Mouse (Mus musculus) forelimb bud, embryonic 11.5 days (tissue): ENCODE data around the gene Methig1.

Experiments used
- DNase-seq: peaks from one replicate; pipeline ENCODE4 v3.0.0-alpha.2; 2012; ENCODE audit warnings: low read depth, low spot score

Methig1 gene

DNA sequence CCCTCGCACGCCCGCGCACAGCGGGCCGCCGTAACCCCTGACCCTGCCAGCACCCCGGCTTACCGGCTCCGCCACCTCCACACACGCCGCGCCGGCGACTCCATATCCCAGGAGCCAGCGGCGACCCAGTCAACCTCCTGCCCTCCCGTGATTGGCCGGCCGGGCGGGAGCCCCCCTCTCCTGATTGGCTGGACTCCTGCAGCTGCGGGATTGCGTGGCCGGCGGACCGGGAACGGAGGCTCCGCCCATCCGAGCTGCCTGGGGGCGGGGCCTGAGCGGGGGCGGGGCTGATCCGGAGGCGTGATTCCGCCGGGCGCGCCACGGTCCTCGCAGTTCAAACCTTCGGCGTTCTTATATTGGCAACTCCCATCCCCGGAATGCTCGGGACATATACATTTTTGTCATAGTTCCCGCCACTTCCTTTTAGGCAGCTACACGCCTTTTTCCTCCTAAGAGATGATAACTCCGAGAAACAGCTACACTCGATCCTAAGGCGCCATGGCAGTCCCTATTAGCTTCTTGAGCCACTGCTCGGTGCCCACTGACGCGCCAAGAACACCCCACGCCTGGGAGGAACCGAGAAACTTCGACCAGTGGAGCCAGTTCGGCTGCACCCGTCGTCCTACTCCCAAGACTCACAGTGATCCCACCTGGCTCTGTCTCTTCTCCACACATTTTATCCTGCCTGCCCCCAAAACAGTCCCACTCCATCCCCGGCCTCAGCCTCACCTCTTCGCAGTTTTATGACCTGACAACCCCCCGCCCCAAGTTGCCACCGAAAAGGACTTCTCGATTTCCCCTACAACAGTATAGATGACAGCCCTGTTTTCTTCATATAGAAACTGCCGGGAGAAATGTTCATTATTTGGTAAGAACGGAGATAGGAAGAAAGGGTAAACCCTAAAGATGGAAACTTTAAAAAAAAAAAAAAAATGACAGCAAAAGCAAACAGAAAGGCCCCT lies 70.2 kb downstream of the Methig1 start:
- DNase-seq: peak; percentile 94

GRCm38 (mm10) chr15:100423916-100424315 lies 71.0 kb downstream of the Methig1 start:
- DNase-seq: peak; percentile 42

GRCm38 (mm10) chr15:100424396-100425122 lies 71.6 kb downstream of the Methig1 start, which contains the start of gene Slc11a2:
TSS of gene Slc11a2 (minus strand) at chr15:100425072.
- DNase-seq: peak; percentile 49

- DNase-seq: no peak
Measured at GRCm38 (mm10) chr15:100428296-100428905, 75.5 kb downstream of the Methig1 start.

GRCm38 (mm10) chr15:100429959-100430565 lies 77.1 kb downstream of the Methig1 start:
- no peak for DNase-seq

GRCm38 (mm10) chr15:100433234-100433633 lies 80.3 kb downstream of the Methig1 start:
- no peak for DNase-seq
